Mouse (Mus musculus) forebrain, embryonic 14.5 days (tissue): ENCODE results near the gene Fbxw7. TPM values are rescaled to one million over a fixed set of nuclear protein-coding genes. Genes with fewer than 3 reads are reported as not detected.

Experiments used
- ATAC-seq: fragments of 200-750 bp; cut with Nextera tagmentation; 2 replicates; pipeline ENCODE4 v1.8.0; 2017; ENCODE audit warnings: mild to moderate bottlenecking, moderate library complexity
- DNase-seq: peaks from one replicate; pipeline ENCODE4 v3.0.0-alpha.2; 2015; ENCODE audit warnings: low spot score
- H3K27ac ChIP-seq: fragments of 300-500 bp; sonication (generic); 2 replicates; pipeline ENCODE4 v1.5.1; 2014; ENCODE audit warnings: low read depth, mild to moderate bottlenecking, control low read depth, low read length, moderate library complexity
- H3K27me3 ChIP-seq: fragments of 300-500 bp; sonication (generic); replicated peaks from 2 replicates; pipeline ENCODE4 v1.6.1; 2014; ENCODE audit warnings: low read length, control low read depth, mixed read lengths; ENCODE audit not compliant: control insufficient read depth, insufficient read depth
- H3K36me3 ChIP-seq: fragments of 300-500 bp; sonication (generic); 2 replicates; pipeline ENCODE4 v1.6.1; 2014; ENCODE audit warnings: low read length, control low read depth; ENCODE audit not compliant: control insufficient read depth, insufficient read depth
- H3K4me1 ChIP-seq: fragments of 300-500 bp; sonication (generic); 2 replicates; pipeline ENCODE4 v1.6.1; 2014; ENCODE audit warnings: antibody characterized with exemption, low read length, control low read depth; ENCODE audit not compliant: control insufficient read depth, insufficient read depth
- H3K4me2 ChIP-seq: fragments of 300-500 bp; sonication (generic); 2 replicates; pipeline ENCODE4 v1.6.1; 2014; ENCODE audit warnings: mild to moderate bottlenecking, control low read depth, low read length
- H3K4me3 ChIP-seq: fragments of 300-500 bp; sonication (generic); 2 replicates; pipeline ENCODE4 v1.5.1; 2014; ENCODE audit warnings: low read depth, low read length, control low read depth
- H3K9ac ChIP-seq: fragments of 300-500 bp; sonication (generic); 2 replicates; pipeline ENCODE4 v1.6.1; 2014; ENCODE audit warnings: mild to moderate bottlenecking, low read length, control low read depth, moderate library complexity
- H3K9me3 ChIP-seq: fragments of 300-500 bp; sonication (generic); replicated peaks from 2 replicates; pipeline ENCODE4 v1.6.1; 2016; ENCODE audit warnings: low read length, control low read depth, mixed read lengths; ENCODE audit not compliant: control insufficient read depth
- WGBS: fragments of 180-500 bp; shearing (Covaris S2); extraction: QIAGEN DNeasy Blood & Tissue Kit; methylation state at CpG from one replicate; pipeline ENCODE4 v1.1.7; 2014; 5-methylcytosine and 5-hydroxymethylcytosine counted together
- polyA plus RNA-seq: library from polyadenylated mRNA; unstranded; fragments of >200 nt; fragmentation: Nextera tagmentation; extraction: Ambion mirVana; gene quantifications from 2 replicates; pipeline ENCODE4 v1.2.1, GENCODE M21; 2014

Fbxw7 gene
- polyA plus RNA-seq, 1 experiment from 2014 or later = 27.9 TPM

DNA sequence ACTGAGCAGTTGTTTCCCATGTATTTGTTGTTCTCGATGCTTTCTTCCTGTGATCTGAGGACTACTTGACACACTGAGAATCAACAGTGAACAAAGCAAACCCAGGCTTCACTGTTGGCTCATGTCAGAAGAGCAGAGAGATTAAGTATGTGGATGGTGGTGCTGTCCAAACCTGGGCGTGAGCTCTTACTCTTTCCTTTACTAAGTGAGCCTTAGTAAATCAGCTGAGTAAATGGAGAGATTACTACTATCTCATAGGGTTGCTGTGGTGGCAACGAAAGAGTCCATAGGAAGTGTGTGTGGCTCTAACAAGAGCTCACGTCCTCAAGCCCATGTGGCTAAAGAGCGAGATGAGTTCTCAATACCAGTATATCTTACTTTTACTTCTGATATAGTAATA is 121.9 kb downstream of the Fbxw7 start:
- Histone ChIP-seq H3K4me2 (no peak overlapping the region), H3K9ac (no peak overlapping the region), H3K36me3 (no peaks in the 10 kb centered on the region), H3K27me3 (no peaks in the 10 kb centered on the region), H3K4me1 (peaks cover 12% of the 10 kb centered on the region), H3K4me3 (no peak overlapping the region), H3K9me3 (no peaks in the 10 kb centered on the region), H3K27ac (peak overlapping the region; percentile 82; the same call in 1 of the 2 replicates)
- DNase-seq (no peak), ATAC-seq (no peak)
- 49% methylated on average over 5 of the region's 5 CpGs for WGBS

DNA sequence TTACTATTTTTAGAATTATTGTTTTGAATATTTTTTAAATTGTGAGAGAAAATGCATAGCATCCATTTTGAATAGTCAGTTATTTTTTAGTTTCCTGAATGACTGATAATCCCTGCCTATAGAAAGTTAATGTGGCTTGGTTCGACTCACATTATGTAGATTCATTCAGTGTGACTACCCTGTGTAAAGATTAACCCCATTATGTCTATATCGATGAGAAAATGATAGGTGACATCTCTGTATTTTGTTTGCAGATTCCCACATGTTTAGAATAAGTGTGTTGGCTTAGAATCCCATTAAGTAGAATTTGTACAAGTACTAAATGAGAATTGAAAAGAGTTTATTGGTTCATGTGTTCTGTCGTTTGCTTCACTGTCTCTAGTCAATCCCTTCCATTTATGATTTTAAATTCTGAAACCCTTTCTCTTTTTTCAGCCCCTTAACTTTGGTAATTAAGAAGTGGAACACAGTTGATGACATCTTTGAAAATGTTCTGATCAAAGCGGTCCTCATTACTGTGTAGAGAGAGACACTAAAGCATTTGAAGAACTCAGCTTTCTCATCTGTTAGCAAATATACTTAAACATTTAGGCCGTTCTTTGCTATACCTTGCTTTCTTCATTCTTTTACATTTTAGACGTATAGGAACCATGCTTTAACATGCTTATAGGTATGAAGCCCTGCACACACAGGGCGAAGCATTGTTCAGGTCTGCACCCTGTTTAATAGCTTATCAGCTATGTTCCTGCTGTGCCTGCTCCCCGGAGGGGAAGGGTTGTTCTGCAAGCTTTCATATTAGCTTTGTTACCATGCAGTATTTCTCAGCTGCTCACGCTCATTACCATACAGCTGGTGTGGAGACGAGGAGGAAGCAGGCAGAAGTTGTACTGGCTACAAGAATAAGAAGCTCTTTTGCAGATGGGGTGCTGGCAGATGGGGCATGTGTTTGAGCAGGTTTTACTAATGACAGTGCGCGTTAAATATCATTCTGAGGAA is 122.6 kb downstream of the Fbxw7 start:
- peaks cover 12% of the 10 kb centered on the region for H3K4me1 ChIP-seq
- DNase-seq = peak; percentile 91
- no peaks in the 10 kb centered on the region for H3K27me3 ChIP-seq
- H3K27ac ChIP-seq = peak overlapping the region; percentile 82
- peak overlapping the region; percentile 37 for H3K9ac ChIP-seq
- no peaks in the 10 kb centered on the region for H3K9me3 ChIP-seq
- ATAC-seq = peak; percentile 95
- H3K4me3 ChIP-seq = no peak overlapping the region
- H3K4me2 ChIP-seq = peak overlapping the region; percentile 39
- 15% methylated on average over 12 of the region's 12 CpGs for WGBS
- H3K36me3 ChIP-seq = no peaks in the 10 kb centered on the region

- no peak overlapping the region for H3K4me2 ChIP-seq
- no peaks in the 10 kb centered on the region for H3K27me3 ChIP-seq
- no peaks in the 10 kb centered on the region for H3K36me3 ChIP-seq
- no peak for ATAC-seq
- H3K9ac ChIP-seq = no peak overlapping the region
- no peaks in the 10 kb centered on the region for H3K9me3 ChIP-seq
- no peak for DNase-seq
- no peak overlapping the region for H3K4me3 ChIP-seq
- H3K27ac ChIP-seq = no peak overlapping the region
- no peaks in the 10 kb centered on the region for H3K4me1 ChIP-seq
- 96% methylated on average over 3 of the region's 3 CpGs for WGBS
These were observed 129.9 kb downstream of the Fbxw7 start for GRCm38 (mm10) chr3:84944933-84945332.

- DNase-seq (no peak), ATAC-seq (no peak)
- H3K4me1 ChIP-seq = no peaks in the 10 kb centered on the region
- H3K9me3 ChIP-seq = no peaks in the 10 kb centered on the region
- H3K27me3 ChIP-seq = no peaks in the 10 kb centered on the region
- no peak overlapping the region for H3K4me2 ChIP-seq
- no peak overlapping the region for H3K27ac ChIP-seq
- H3K9ac ChIP-seq = no peak overlapping the region
- WGBS = 88% methylated on average over 1 of the region's 1 CpGs
- H3K4me3 ChIP-seq = no peak overlapping the region
- no peaks in the 10 kb centered on the region for H3K36me3 ChIP-seq
These were observed 131.3 kb downstream of the Fbxw7 start for GRCm38 (mm10) chr3:84946381-84946780.

GRCm38 (mm10) chr3:84949387-84949786 is 134.3 kb downstream of the Fbxw7 start:
- Histone ChIP-seq H3K9me3 (no peaks in the 10 kb centered on the region), H3K4me2 (no peak overlapping the region), H3K9ac (no peak overlapping the region), H3K27me3 (no peaks in the 10 kb centered on the region), H3K4me1 (peaks cover 6% of the 10 kb centered on the region; the same call in 1 of the 2 replicates), H3K4me3 (no peak overlapping the region), H3K36me3 (no peaks in the 10 kb centered on the region), H3K27ac (no peak overlapping the region)
- ATAC-seq (no peak), DNase-seq (no peak)
- WGBS = 84% methylated on average over 4 of the region's 4 CpGs

GRCm38 (mm10) chr3:84951698-84952097 is 136.6 kb downstream of the Fbxw7 start:
- Histone ChIP-seq H3K4me3 (peak overlapping the region; percentile 57), H3K4me2 (peak overlapping the region; percentile 67), H3K9ac (peak overlapping the region; percentile 77), H3K27me3 (no peaks in the 10 kb centered on the region), H3K4me1 (peaks cover 12% of the 10 kb centered on the region), H3K9me3 (no peaks in the 10 kb centered on the region), H3K36me3 (no peaks in the 10 kb centered on the region), H3K27ac (peak overlapping the region; percentile 85)
- WGBS = 17% methylated on average over 2 of the region's 2 CpGs
- DNase-seq (peak; percentile 49), ATAC-seq (peak; percentile 61)

GRCm38 (mm10) chr3:84952135-84952534 is 137.1 kb downstream of the Fbxw7 start:
- Histone ChIP-seq H3K9ac (peak overlapping the region; percentile 77), H3K9me3 (no peaks in the 10 kb centered on the region), H3K27me3 (no peaks in the 10 kb centered on the region), H3K4me1 (peaks cover 12% of the 10 kb centered on the region), H3K27ac (peak overlapping the region; percentile 85), H3K36me3 (no peaks in the 10 kb centered on the region), H3K4me2 (peak overlapping the region; percentile 67), H3K4me3 (peak overlapping the region; percentile 57)
- DNase-seq = peak; percentile 94
- under 1% methylated on average over 13 of the region's 13 CpGs for WGBS
- peak; percentile 95 for ATAC-seq

DNA sequence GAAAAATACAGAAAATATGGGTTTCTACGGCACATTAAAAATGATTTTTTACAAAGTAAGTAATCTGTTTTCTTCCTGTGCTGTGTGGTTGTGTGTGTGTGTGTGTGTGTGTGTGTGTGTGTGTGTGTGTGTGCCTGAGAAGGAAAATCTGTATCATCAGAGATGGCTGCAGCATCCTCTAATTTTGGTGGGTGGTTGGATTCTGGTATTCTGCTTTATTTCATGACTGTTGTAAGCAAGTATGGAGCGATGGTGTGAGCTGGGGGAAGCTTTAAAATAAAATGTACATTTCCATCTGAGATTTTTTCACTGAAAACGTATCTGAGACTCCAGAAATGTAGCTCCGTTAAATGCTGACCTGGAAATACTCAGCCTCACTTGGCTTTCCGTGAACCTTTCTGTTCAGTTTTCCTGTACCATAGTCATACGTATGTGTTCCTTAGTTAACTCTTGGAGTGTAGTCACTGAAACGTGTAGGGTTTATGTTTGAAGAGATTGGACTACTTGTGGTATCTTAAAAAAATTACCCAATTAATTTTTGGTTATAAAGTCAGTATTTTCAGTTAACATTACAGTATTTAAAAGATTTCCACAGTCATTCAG is 137.6 kb downstream of the Fbxw7 start:
- Histone ChIP-seq H3K4me3 (peak overlapping the region; percentile 57), H3K9me3 (no peaks in the 10 kb centered on the region), H3K4me2 (peak overlapping the region; percentile 67), H3K27ac (peak overlapping the region; percentile 85), H3K4me1 (peaks cover 12% of the 10 kb centered on the region), H3K27me3 (no peaks in the 10 kb centered on the region), H3K36me3 (no peaks in the 10 kb centered on the region), H3K9ac (peak overlapping the region; percentile 77)
- 30% methylated on average over 7 of the region's 7 CpGs for WGBS
- peak; percentile 37 for DNase-seq
- peak; percentile 38 for ATAC-seq
